In the genomic region with DNA sequence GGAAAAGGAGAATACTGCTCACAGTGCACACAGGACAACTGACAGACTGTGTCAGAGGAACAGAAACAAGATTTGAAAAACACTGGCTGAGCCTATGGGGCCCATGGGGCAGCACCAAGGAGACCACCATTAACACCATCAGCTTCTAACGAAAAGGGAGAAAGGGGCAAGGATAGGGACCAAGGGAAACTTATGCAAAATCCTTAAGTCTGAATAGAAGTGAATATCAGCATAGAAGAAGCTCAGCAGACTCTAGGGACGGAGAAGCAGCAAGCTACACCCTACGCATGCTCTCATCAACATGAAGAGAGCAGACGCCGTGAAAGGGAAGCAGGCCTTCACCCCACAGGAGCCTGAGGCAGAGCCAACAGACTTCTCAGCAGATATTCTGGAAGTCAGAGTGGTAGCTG, we compare ENCODE assay signal across 14 mouse cellular contexts.
DNase-seq lines count a peak whose midpoint lies in the region; ATAC-seq lines count a peak whose summit lies in the region.
"Had no signal": no experiment of that assay in that cellular context is flagged by ENCODE, and none has a peak within 500 bp of the region (broad histone marks: within the 10 kb centered on the region; RNA-seq: fewer than 3 reads in every experiment).

No protein-coding gene starts in this region.

- no peak overlapping the region for H3K9ac ChIP-seq in lung, embryonic 15.5 days
- H3K9ac ChIP-seq: limb, embryonic 15.5 days had no signal

- WGBS in lung, embryonic 15.5 days, result 83% methylated on average over 5 of the region's 5 CpGs

- H3K4me1 ChIP-seq in lung, embryonic 15.5 days, result peaks cover 11% of the 10 kb centered on the region

- DNase-seq in cerebellum, postnatal 4 days (ENCODE audit: low spot score in 2 of 2), result no peak
- no peak for DNase-seq in lung, adult 18-20 months
- peak; percentile 64 for DNase-seq in cerebellum, adult 8-10 months
- no peak for DNase-seq in embryo, embryonic 10.5 days (ENCODE audit: low spot score)
- no peak for DNase-seq in thymus, postnatal 25 days
- DNase-seq: heart, postnatal 4 days; kidney, adult 2 months; thymus, postnatal 14 days had no signal

- peak; percentile 97 for ATAC-seq in cerebellum, adult (ENCODE audit: insufficient number of reproducible peaks, low FRiP score, low TSS enrichment)
- no peak for ATAC-seq in lung, embryonic 15.5 days (ENCODE audit: borderline replicate concordance, extremely low read depth, low FRiP score, low TSS enrichment)
- peak; percentile 30; the same call in 1 of the 2 replicates for ATAC-seq in granulocyte monocyte progenitor cell, adult 5-6 weeks (replicated peaks; ENCODE audit: poor library complexity, severe bottlenecking)

- H3K36me3 ChIP-seq in lung, embryonic 15.5 days, result no peaks in the 10 kb centered on the region; the same call in 1 of the 2 replicates

- H3K27me3 ChIP-seq in lung, embryonic 15.5 days, result no peaks in the 10 kb centered on the region
- H3K27me3 ChIP-seq: limb, embryonic 15.5 days had no signal

- H3K27ac ChIP-seq in lung, embryonic 15.5 days, result peak overlapping the region; percentile 56

- no peak overlapping the region for H3K4me3 ChIP-seq in lung, embryonic 15.5 days
- H3K4me3 ChIP-seq: limb, embryonic 15.5 days; myocyte had no signal

- H3K9me3 ChIP-seq in lung, embryonic 15.5 days, result no peaks in the 10 kb centered on the region
- H3K9me3 ChIP-seq: G1E; limb, embryonic 15.5 days had no signal

- no peak overlapping the region for H3K4me2 ChIP-seq in lung, embryonic 15.5 days
- H3K4me2 ChIP-seq: limb, embryonic 15.5 days had no signal
